Mouse (Mus musculus): ENCODE data around the gene Trmt112.

DNA sequence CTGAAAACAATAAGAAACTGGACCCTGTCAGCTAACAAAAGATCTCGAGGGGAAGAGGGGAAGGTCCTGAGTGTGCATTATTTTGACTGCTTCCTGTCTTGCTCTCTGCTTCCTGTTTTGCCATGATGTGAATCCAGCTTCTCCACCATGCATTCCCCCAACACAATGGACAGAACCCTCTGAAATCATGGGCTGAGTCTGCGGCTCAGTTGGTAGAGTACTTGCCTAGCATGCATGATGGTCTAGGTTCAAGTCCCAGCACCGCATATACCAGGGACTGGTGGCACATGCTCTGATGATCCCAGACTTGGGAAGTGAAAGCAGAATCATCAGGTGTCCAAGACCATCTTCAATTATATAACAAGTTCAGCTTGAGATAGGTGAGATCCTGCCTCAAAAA, 36.8 kb upstream of the Trmt112 start:
- TF ChIP-seq CTCF (IDR thresholded peaks at IDR 0.05; ENCODE audit: borderline replicate concordance, insufficient read depth, low read length) (no peak), POLR2A (IDR thresholded peaks at IDR 0.05; ENCODE audit: low read depth, low read length) (no peak)

All from embryonic fibroblast, embryonic 13.5 days (primary cell).